In genomic region chr5:136721596-136721995, GRCm38 (mm10) we compare ENCODE assay signal across 32 mouse cellular contexts. TPM values are rescaled to one million over a fixed set of nuclear protein-coding genes. Genes with fewer than 3 reads are reported as not detected.
A peak's percentile ranks its signal among the peaks of the same experiment; 100 is the strongest.
DNase-seq lines count a peak whose midpoint lies in the region; ATAC-seq and TF ChIP-seq lines count a peak whose summit lies in the region.
"Had no signal": no experiment of that assay in that cellular context is flagged by ENCODE, and none has a peak within 500 bp of the region (broad histone marks: within the 10 kb centered on the region; RNA-seq: fewer than 3 reads in every experiment).

No protein-coding gene starts in this region.

- no peak overlapping the region for H3K4me3 ChIP-seq in lung, postnatal 0 days (ENCODE audit: low read depth, low read length)
- no peak overlapping the region for H3K4me3 ChIP-seq in layer of hippocampus, adult 2 months
- H3K4me3 ChIP-seq: forebrain, embryonic 13.5 days; heart, embryonic 13.5 days; hindbrain, embryonic 15.5 days; intestine, embryonic 15.5 days; left cerebral cortex, adult 2 months; limb, embryonic 15.5 days; liver, embryonic 13.5 days had no signal

- TF ChIP-seq EP300 in lung, postnatal 0 days (IDR thresholded peaks at IDR 0.05), result no peak

- intact Hi-C loops in gastrocnemius, postnatal 36 days (cut with DNase I), result no loop called here

- ATAC-seq in lung, postnatal 0 days, result peak; percentile 65
- ATAC-seq: forebrain, embryonic 13.5 days; intestine, embryonic 15.5 days had no signal

- peak; percentile 33 for DNase-seq in gastrocnemius, postnatal 25 days
- no peak for DNase-seq in gastrocnemius, postnatal 36 days
- DNase-seq in lung, postnatal 0 days (ENCODE audit: low spot score), result peak; percentile 27
- DNase-seq in lung, adult 18-20 months, result no peak
- DNase-seq in layer of hippocampus, adult 2 months (ENCODE audit: low spot score in 2 of 2), result peak in 1 of 2 experiments; percentile 31
- DNase-seq in skeletal muscle tissue, adult 2 months (ENCODE audit: low read depth, low spot score), result peak; percentile 10
- DNase-seq in frontal cortex, postnatal 36 days (ENCODE audit: low spot score in 2 of 2), result no peak
- DNase-seq: adrenal gland, adult 8-10 months; cerebellum, adult 8-10 months; cerebellum, postnatal 36 days; heart, postnatal 10 days; kidney, adult 2 months; liver, embryonic 13.5 days; lung, adult 2 months; lung, postnatal 14 days; midbrain, embryonic 14.5 days had no signal

- H3K4me1 ChIP-seq in lung, postnatal 0 days (ENCODE audit: insufficient read depth, low read depth, low read length), result no peaks in the 10 kb centered on the region
- H3K4me1 ChIP-seq: intestine, embryonic 15.5 days; liver, embryonic 13.5 days had no signal

- no peak overlapping the region for H3K27ac ChIP-seq in lung, postnatal 0 days (ENCODE audit: low read length)
- H3K27ac ChIP-seq in layer of hippocampus, adult 2 months, result 0 out of 2 replicates have a peak overlapping the region, but pooled peaks have one; percentile 23
- H3K27ac ChIP-seq: forebrain, embryonic 13.5 days; heart, embryonic 13.5 days; hindbrain, embryonic 15.5 days; intestine, embryonic 15.5 days; left cerebral cortex, adult 2 months; limb, embryonic 15.5 days; liver, embryonic 13.5 days had no signal

- TF ChIP-seq CTCF in lung, postnatal 0 days (IDR thresholded peaks at IDR 0.05), result no peak
- TF ChIP-seq CTCF in layer of hippocampus, adult 2 months (conservative IDR thresholded peaks at IDR 0.05), result peak; percentile 56

- no peak overlapping the region for H3K4me2 ChIP-seq in lung, postnatal 0 days (replicated peaks; ENCODE audit: low read depth, low read length)
- H3K4me2 ChIP-seq: forebrain, embryonic 13.5 days; heart, embryonic 13.5 days; hindbrain, embryonic 15.5 days; intestine, embryonic 15.5 days; limb, embryonic 15.5 days; liver, embryonic 13.5 days had no signal

- no peaks in the 10 kb centered on the region for H3K36me3 ChIP-seq in lung, postnatal 0 days (ENCODE audit: insufficient read depth, low read length)
- H3K36me3 ChIP-seq: G1E; heart, embryonic 13.5 days; hindbrain, embryonic 15.5 days; intestine, embryonic 15.5 days; limb, embryonic 15.5 days; liver, embryonic 13.5 days had no signal

- no peaks in the 10 kb centered on the region for H3K27me3 ChIP-seq in lung, postnatal 0 days (replicated peaks; ENCODE audit: insufficient read depth, low read length)
- H3K27me3 ChIP-seq: forebrain, embryonic 13.5 days; heart, embryonic 13.5 days; hindbrain, embryonic 15.5 days; intestine, embryonic 15.5 days; limb, embryonic 15.5 days; liver, embryonic 13.5 days had no signal

- no peaks in the 10 kb centered on the region for H3K9me3 ChIP-seq in lung, postnatal 0 days (ENCODE audit: low read length)
- H3K9me3 ChIP-seq: forebrain, embryonic 13.5 days; heart, embryonic 13.5 days; hindbrain, embryonic 15.5 days; intestine, embryonic 15.5 days; limb, embryonic 15.5 days; liver, embryonic 13.5 days had no signal

- no peak overlapping the region for H3K9ac ChIP-seq in lung, postnatal 0 days (replicated peaks; ENCODE audit: low read depth)
- H3K9ac ChIP-seq: forebrain, embryonic 13.5 days; heart, embryonic 13.5 days; hindbrain, embryonic 15.5 days; intestine, embryonic 15.5 days; limb, embryonic 15.5 days; liver, embryonic 13.5 days had no signal

- 57% methylated on average over 5 of the region's 5 CpGs for WGBS in lung, postnatal 0 days

RNA-seq across cellular contexts. Expression of gene Myl10, which starts 28.6 kb away (rescaled TPM):
- 1 to 10 TPM; 3.5 to 5.8 TPM for total RNA-seq in gastrocnemius, postnatal 25 days (2021)
- 1 to 10 TPM in 1 of 2 experiments, under 1 TPM in 1; 0.44 to 2.9 TPM for total RNA-seq in gastrocnemius, postnatal 36 days (2021)
- not detected in 2 replicates for polyA plus RNA-seq in lung, postnatal 0 days (2015; fragmentation: Nextera tagmentation; extraction: Ambion mirVana)
- not detected for total RNA-seq in layer of hippocampus, adult 2 months (2021)
- total RNA-seq: adrenal gland, adult 8-10 months; G1E; heart, adult 8-10 months; heart, postnatal 10 days; left cerebral cortex, adult 2 months; left cerebral cortex, postnatal 36 days; neutrophil, adult 5-6 weeks had no signal
- polyA plus RNA-seq: embryonic facial prominence, embryonic 11.5 days; forebrain, embryonic 13.5 days; G1E; heart, embryonic 13.5 days; hindbrain, embryonic 15.5 days; intestine, embryonic 15.5 days; kidney, adult 2 months; kidney, embryonic 16.5 days; large intestine, adult 2 months; liver, embryonic 13.5 days; lung, adult 2 months; midbrain, embryonic 14.5 days; neural tube, embryonic 11.5 days; small intestine, adult 2 months; stomach, embryonic 14.5 days had no signal

Comparison
In these comparisons a context has a peak if more than half of its experiments do, and no peak if none do; other contexts are left out.
1. DNase-seq: peak in gastrocnemius, postnatal 25 days (single experiment), lung, postnatal 0 days (single experiment) and skeletal muscle tissue, adult 2 months (single experiment); none in gastrocnemius, postnatal 36 days (0 of 2), lung, adult 18-20 months (0 of 2) and frontal cortex, postnatal 36 days (0 of 2).